Mouse (Mus musculus) erythroblast, embryonic 14.5 days (primary cell): ENCODE data around the gene Olfr172. TPM values are rescaled to one million over a fixed set of nuclear protein-coding genes. Genes with fewer than 3 reads are reported as not detected.

Source experiments
- H3K27me3 ChIP-seq: 2 replicates; pipeline ENCODE4 v1.6.1; 2012; ENCODE audit warnings: inconsistent platforms; ENCODE audit not compliant: control insufficient read depth
- H3K36me3 ChIP-seq: 2 replicates; pipeline ENCODE4 v1.6.1; 2012; ENCODE audit warnings: mild to moderate bottlenecking, inconsistent platforms; ENCODE audit not compliant: control insufficient read depth
- H3K4me1 ChIP-seq: 2 replicates; pipeline ENCODE4 v1.6.1; 2012; ENCODE audit warnings: inconsistent platforms; ENCODE audit not compliant: control insufficient read depth
- H3K4me3 ChIP-seq: replicated peaks from 2 replicates; pipeline ENCODE3; 2012; ENCODE audit warnings: moderate library complexity, mild to moderate bottlenecking, inconsistent platforms
- H3K9me3 ChIP-seq: 2 replicates; pipeline ENCODE4 v1.6.1; 2012; ENCODE audit warnings: low read length, inconsistent platforms, mixed read lengths; ENCODE audit not compliant: control insufficient read depth
- GATA1 ChIP-seq: IDR thresholded peaks from 2 replicates; pipeline ENCODE4 v1.6.1; 2012; ENCODE audit warnings: low read length, inconsistent platforms, mixed read lengths
- TAL1 ChIP-seq: IDR thresholded peaks from 3 replicates; pipeline ENCODE4 v1.6.1; 2012; ENCODE audit warnings: low read length, inconsistent platforms, mixed read lengths
- polyA plus RNA-seq: library from polyadenylated mRNA; stranded (reverse); fragments of >175 nt; gene quantifications from 2 replicates; pipeline ENCODE4 v1.2.3, GENCODE M21; 2012

Gene Olfr172
- polyA plus RNA-seq, 1 experiment: 0.04 TPM

GRCm38 (mm10) chr16:58727477-58728131 is 35.4 kb downstream of the Olfr172 start, which contains the start of gene Cldnd1:
Cldnd1 (plus strand) TSS chr16:58727910.
- Histone ChIP-seq H3K4me1 (peaks cover 25% of the 10 kb centered on the region), H3K4me3 (peak within 1 kb of the TSS; percentile 87), H3K9me3 (no peaks in the 10 kb centered on the region), H3K36me3 (peaks cover 32% of the 10 kb centered on the region), H3K27me3 (peaks cover 5% of the 10 kb centered on the region)
- TF ChIP-seq GATA1 (no peak), TAL1 (no peak)

GRCm38 (mm10) chr16:58726680-58727476 is 36.1 kb downstream of the Olfr172 start:
- H3K4me3 ChIP-seq: peak overlapping the region; percentile 87
- TF ChIP-seq GATA1 (no peak), TAL1 (no peak)
- peaks cover 25% of the 10 kb centered on the region for H3K36me3 ChIP-seq
- H3K9me3 ChIP-seq: no peaks in the 10 kb centered on the region
- H3K4me1 ChIP-seq: peaks cover 25% of the 10 kb centered on the region
- peaks cover 5% of the 10 kb centered on the region for H3K27me3 ChIP-seq

DNA sequence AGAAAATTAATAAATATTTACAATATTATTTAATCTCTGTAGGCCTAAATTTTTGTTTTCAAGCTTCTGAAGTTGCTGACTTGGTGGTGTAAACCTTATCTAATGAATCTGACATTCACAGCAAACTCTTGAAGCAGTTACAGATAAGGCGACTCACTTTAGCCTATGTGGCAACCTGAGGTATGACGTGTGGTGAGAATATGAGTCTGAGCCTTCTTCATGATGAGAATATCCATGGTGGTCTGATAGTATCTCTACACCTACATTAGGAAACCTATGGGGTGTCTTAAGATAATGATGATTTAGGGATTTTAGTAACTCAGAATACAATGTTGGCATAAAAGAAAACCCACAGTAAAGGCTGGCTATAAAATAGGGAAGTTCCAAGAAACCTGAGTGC is 40.7 kb downstream of the Olfr172 start:
- H3K27me3 ChIP-seq: peaks cover 5% of the 10 kb centered on the region
- no peaks in the 10 kb centered on the region for H3K9me3 ChIP-seq
- H3K4me1 ChIP-seq: peaks cover 2% of the 10 kb centered on the region; the same call in 1 of the 2 replicates
- no peak for TF ChIP-seq GATA1
- no peak for TF ChIP-seq TAL1
- H3K36me3 ChIP-seq: no peaks in the 10 kb centered on the region
- H3K4me3 ChIP-seq: no peak overlapping the region

GRCm38 (mm10) chr16:58718666-58719120 is 44.3 kb downstream of the Olfr172 start, which contains the start of gene Gpr15:
Gpr15 (minus strand) TSS chr16:58719070.
- no peaks in the 10 kb centered on the region for H3K9me3 ChIP-seq
- no peaks in the 10 kb centered on the region for H3K27me3 ChIP-seq
- TF ChIP-seq GATA1 (no peak), TAL1 (no peak)

DNA sequence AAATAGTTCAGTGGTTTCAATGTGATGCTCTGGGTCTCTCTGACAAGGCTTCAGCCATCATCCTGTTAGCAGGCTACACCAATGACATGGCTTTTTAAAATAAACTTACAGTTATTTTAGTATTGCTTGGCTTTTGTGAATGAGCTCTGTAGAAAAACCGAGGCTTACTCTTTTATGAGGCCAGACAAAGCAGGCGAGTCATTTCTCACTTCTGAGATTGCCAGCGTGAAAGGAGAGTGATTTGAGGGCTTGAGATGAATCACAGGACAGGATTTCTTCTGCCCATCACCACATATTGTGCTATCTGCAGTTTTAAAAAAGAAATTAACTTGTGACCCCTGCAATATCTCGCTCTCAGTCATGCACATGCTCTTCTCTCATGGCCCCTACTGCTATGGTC is 48.0 kb downstream of the Olfr172 start:
- Histone ChIP-seq H3K4me1 (no peaks in the 10 kb centered on the region), H3K27me3 (no peaks in the 10 kb centered on the region), H3K4me3 (no peak overlapping the region), H3K36me3 (no peaks in the 10 kb centered on the region), H3K9me3 (no peaks in the 10 kb centered on the region)
- TF ChIP-seq TAL1 (no peak), GATA1 (no peak)

More at GRCm38 (mm10) chr16:58718666-58719120, 44.3 kb downstream of the Olfr172 start, which contains the start of gene Gpr15:
- H3K4me3 ChIP-seq: no peak within 1 kb of the TSS
- H3K36me3 ChIP-seq: no peaks in the 10 kb centered on the region
- no peaks in the 10 kb centered on the region for H3K4me1 ChIP-seq

GRCm38 (mm10) chr16:58713128-58713527 is 49.8 kb downstream of the Olfr172 start:
- TF ChIP-seq TAL1 (no peak), GATA1 (no peak)
- Histone ChIP-seq H3K36me3 (no peaks in the 10 kb centered on the region), H3K9me3 (no peaks in the 10 kb centered on the region), H3K4me3 (no peak overlapping the region), H3K27me3 (no peaks in the 10 kb centered on the region), H3K4me1 (no peaks in the 10 kb centered on the region; the same call in 1 of the 2 replicates)

- Histone ChIP-seq H3K36me3 (no peaks in the 10 kb centered on the region), H3K4me3 (no peak overlapping the region)
- TF ChIP-seq TAL1 (no peak), GATA1 (no peak)
Measured at GRCm38 (mm10) chr16:58712221-58712620, 50.8 kb downstream of the Olfr172 start.

More at GRCm38 (mm10) chr16:58712221-58712620, 50.8 kb downstream of the Olfr172 start:
- Histone ChIP-seq H3K27me3 (no peaks in the 10 kb centered on the region), H3K9me3 (no peaks in the 10 kb centered on the region), H3K4me1 (no peaks in the 10 kb centered on the region; the same call in 1 of the 2 replicates)

Other genes with a start within 250 kb of the Olfr172 start
- 10.4 and 11.5 TPM in 2 replicates for gene St3gal6, start 238.9 kb downstream of the Olfr172 start, polyA plus RNA-seq
- gene Gm813, start 146.2 kb downstream of the Olfr172 start, polyA plus RNA-seq: not detected in 2 replicates
- 0.04 TPM in 1 of 2 replicates, not detected in the other for gene E330017A01Rik, start 124.4 kb downstream of the Olfr172 start, polyA plus RNA-seq
- gene Cpox, start 92.9 kb downstream of the Olfr172 start, polyA plus RNA-seq: 45.0 and 55.5 TPM in 2 replicates
- gene Gpr15, start 44.1 kb downstream of the Olfr172 start, polyA plus RNA-seq: not detected in 2 replicates
- 0.21 and 0.29 TPM in 2 replicates for gene Cldnd1, start 35.3 kb downstream of the Olfr172 start, polyA plus RNA-seq
- gene Olfr173, start 37.1 kb upstream of the Olfr172 start, polyA plus RNA-seq: not detected in 2 replicates
- gene Olfr175-ps1, start 63.6 kb upstream of the Olfr172 start, polyA plus RNA-seq: not detected in 2 replicates
- gene Olfr177, start 111.6 kb upstream of the Olfr172 start, polyA plus RNA-seq: not detected in 2 replicates
- gene Olfr178, start 128.9 kb upstream of the Olfr172 start, polyA plus RNA-seq: not detected in 2 replicates
- not detected in 2 replicates for gene Olfr181, start 165.6 kb upstream of the Olfr172 start, polyA plus RNA-seq
- gene Olfr180, start 166.2 kb upstream of the Olfr172 start, polyA plus RNA-seq: not detected in 2 replicates
- not detected in 2 replicates for gene Olfr183, start 232.2 kb upstream of the Olfr172 start, polyA plus RNA-seq